Mouse (Mus musculus) myocyte (in vitro differentiated cells): ENCODE data around the gene Tom1l1.

Source experiments
- POLR2A ChIP-seq: IDR thresholded peaks from one replicate; pipeline ENCODE4 v1.6.1; 2011; ENCODE audit warnings: low read depth, mild to moderate bottlenecking, control low read depth, moderate library complexity; ENCODE audit not compliant: insufficient read length
- USF1 ChIP-seq: IDR thresholded peaks from one replicate; pipeline ENCODE4 v1.6.1; 2011; ENCODE audit warnings: low read depth, mild to moderate bottlenecking, control low read depth, moderate library complexity

- TF ChIP-seq POLR2A (no peak), USF1 (no peak)
Measured at GRCm38 (mm10) chr11:90657527-90657926, 30.6 kb downstream of the Tom1l1 start.
